Mouse (Mus musculus) cortical plate, adult 2 months (tissue): ENCODE results near the gene Tnpo2.

ENCODE experiments used
- CTCF ChIP-seq: fragments of 200-500 bp; IDR thresholded peaks from 2 replicates; pipeline ENCODE4 v1.5.1; 2011; ENCODE audit warnings: mild to moderate bottlenecking, control low read depth, low read length; ENCODE audit not compliant: insufficient read depth; ENCODE audit errors: extremely low read depth
- POLR2A ChIP-seq: fragments of 200-500 bp; IDR thresholded peaks from 2 replicates; pipeline ENCODE4 v1.6.1; 2011; ENCODE audit warnings: mild to moderate bottlenecking, low read length, control low read depth; ENCODE audit not compliant: insufficient read depth; ENCODE audit errors: extremely low read depth

DNA sequence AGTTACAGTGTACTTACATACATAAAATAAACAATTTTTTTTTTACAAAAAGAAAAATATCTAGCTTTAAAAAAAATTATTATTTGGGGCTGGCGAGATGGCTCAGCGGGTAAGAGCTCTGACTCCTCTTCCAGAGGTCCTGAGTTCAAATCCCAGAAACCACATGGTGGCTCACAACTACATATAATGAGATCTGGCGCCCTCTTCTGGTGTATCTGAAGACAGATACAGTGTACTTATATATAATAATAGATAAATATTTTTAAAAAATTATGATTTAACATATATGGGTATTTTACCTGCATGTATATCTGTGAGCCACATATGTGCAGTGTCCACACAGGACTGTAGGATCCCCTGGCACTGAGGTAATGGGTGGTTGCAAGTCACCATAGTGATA is 49.5 kb downstream of the Tnpo2 start:
- TF ChIP-seq POLR2A (no peak), CTCF (no peak)
